Mouse (Mus musculus) bone marrow, adult 2 months (tissue): Measurements from ENCODE around the gene Vsig10.

ENCODE experiments used
- CTCF ChIP-seq: fragments of 200-500 bp; IDR thresholded peaks from 2 replicates; pipeline ENCODE4 v1.5.1; 2011; ENCODE audit warnings: low read length, control low read depth; ENCODE audit not compliant: control insufficient read depth, insufficient read depth
- POLR2A ChIP-seq: fragments of 200-500 bp; IDR thresholded peaks from 2 replicates; pipeline ENCODE4 v1.6.1; 2011; ENCODE audit warnings: low read depth, mild to moderate bottlenecking, control low read depth, low read length, borderline replicate concordance; ENCODE audit not compliant: control insufficient read depth

DNA sequence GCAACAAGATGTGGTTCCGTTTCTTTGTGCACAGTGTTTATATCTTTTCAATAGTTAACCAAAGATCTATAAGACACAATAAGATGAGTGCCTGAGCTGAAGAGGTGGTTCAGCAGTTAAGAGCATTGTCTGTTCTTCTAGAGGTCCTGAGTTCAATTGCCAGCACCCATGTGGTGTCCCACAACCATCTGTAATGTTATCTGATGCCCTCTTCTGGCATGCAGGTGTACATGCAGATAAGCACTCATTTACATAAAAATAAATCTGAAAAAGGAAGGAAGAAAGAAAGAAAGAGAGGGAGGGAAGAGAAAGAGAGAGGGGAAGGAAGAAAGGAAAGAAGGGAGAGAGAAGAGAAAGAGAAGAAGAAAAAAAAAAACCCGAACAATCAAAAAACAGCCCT is 12.1 kb upstream of the Vsig10 start:
- no peak for TF ChIP-seq POLR2A
- no peak for TF ChIP-seq CTCF
